In the genomic region with DNA sequence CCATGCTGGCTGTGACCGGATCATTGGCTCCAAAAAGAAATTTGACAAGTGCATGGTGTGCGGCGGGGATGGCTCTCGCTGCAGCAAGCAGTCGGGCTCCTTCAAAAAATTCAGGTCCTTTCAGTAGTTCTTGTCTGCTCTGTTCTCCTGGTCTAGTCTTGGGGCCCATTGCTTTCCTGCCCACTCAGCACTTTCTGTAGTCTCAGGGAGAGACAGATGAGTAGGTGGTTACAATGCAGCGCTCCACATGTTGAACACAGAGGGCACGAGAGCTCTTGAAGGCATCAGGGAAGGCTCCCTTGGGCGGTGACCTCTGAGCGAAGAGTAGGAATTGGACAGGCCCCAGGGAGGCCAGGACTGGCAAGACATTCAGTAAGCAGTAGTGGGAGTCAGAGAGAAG, we compare ENCODE assay signal across 14 mouse cellular contexts. TPM values are rescaled to one million over a fixed set of nuclear protein-coding genes. Genes with fewer than 3 reads are reported as not detected.
"Had no signal": no experiment of that assay in that cellular context is flagged by ENCODE, and none has a peak within 500 bp of the region (broad histone marks: within the 10 kb centered on the region; RNA-seq: fewer than 3 reads in every experiment).

No protein-coding gene starts in this region.

- H3K4me3 ChIP-seq: heart, embryonic 10.5 days; heart, embryonic 12.5 days; hindbrain, embryonic 10.5 days; hindbrain, embryonic 12.5 days; intestine, embryonic 15.5 days; layer of hippocampus, adult 2 months; left cerebral cortex, adult 2 months; limb, embryonic 10.5 days; limb, embryonic 12.5 days; liver, embryonic 13.5 days had no signal

- H3K4me2 ChIP-seq: hindbrain, embryonic 12.5 days; hindbrain, embryonic 14.5 days; intestine, embryonic 15.5 days; limb, embryonic 12.5 days; liver, embryonic 11.5 days had no signal

- DNase-seq: gastrocnemius, postnatal 25 days had no signal

- H3K9me3 ChIP-seq: heart, embryonic 10.5 days; heart, embryonic 12.5 days; hindbrain, embryonic 10.5 days; hindbrain, embryonic 12.5 days; intestine, embryonic 15.5 days; limb, embryonic 10.5 days; limb, embryonic 12.5 days; liver, embryonic 13.5 days had no signal

- H3K27me3 ChIP-seq: hindbrain, embryonic 12.5 days; intestine, embryonic 15.5 days; limb, embryonic 12.5 days had no signal

- H3K36me3 ChIP-seq: hindbrain, embryonic 12.5 days; liver, embryonic 13.5 days had no signal

- H3K27ac ChIP-seq: heart, embryonic 10.5 days; hindbrain, embryonic 10.5 days; hindbrain, embryonic 12.5 days; hindbrain, embryonic 14.5 days; intestine, embryonic 15.5 days; layer of hippocampus, adult 2 months; left cerebral cortex, adult 2 months; limb, embryonic 10.5 days; limb, embryonic 12.5 days; liver, embryonic 13.5 days had no signal

- H3K9ac ChIP-seq: hindbrain, embryonic 12.5 days; hindbrain, embryonic 14.5 days; intestine, embryonic 15.5 days; limb, embryonic 12.5 days; liver, embryonic 13.5 days had no signal

RNA-seq across cellular contexts. Expression of gene Adamts4, which starts 7.6 kb away (rescaled TPM):
- total RNA-seq: granulocyte monocyte progenitor cell, adult 5-6 weeks had no signal
